13 mouse cellular contexts compared by ENCODE assay signal in the genomic region with DNA sequence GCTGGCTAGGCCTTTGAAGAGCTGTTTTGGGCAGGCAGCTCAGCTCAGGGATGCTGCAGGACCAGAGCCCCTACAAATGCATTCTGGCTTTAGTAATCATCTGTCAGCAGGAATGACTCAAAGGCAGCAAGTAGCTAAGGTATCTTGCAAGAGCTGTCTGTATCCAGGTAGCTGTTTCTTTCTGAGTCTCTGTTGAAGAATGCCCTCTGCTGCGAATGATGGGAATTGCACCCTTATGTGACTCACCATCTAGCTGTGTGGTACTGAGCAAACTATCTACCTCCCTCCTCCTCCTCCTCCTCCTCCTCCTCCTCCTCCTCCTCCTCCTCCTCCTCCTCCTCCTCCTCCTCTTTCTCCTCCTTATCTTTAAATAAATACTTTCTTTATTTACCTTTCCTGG. TPM values are rescaled to one million over a fixed set of nuclear protein-coding genes. Genes with fewer than 3 reads are reported as not detected.
DNase-seq lines count a peak whose midpoint lies in the region; ATAC-seq and TF ChIP-seq lines count a peak whose summit lies in the region.
"Had no signal": no experiment of that assay in that cellular context is flagged by ENCODE, and none has a peak within 500 bp of the region (broad histone marks: within the 10 kb centered on the region; RNA-seq: fewer than 3 reads in every experiment).

No protein-coding gene starts in this region.

- H3K4me2 ChIP-seq in limb, embryonic 11.5 days (ENCODE audit: low read depth, severe bottlenecking) = no peak overlapping the region
- H3K4me2 ChIP-seq: kidney, embryonic 15.5 days; lung, embryonic 15.5 days; neural tube, embryonic 13.5 days had no signal

- no peaks in the 10 kb centered on the region for H3K4me1 ChIP-seq in limb, embryonic 11.5 days (ENCODE audit: control insufficient read depth, insufficient read depth, low read length)
- no peaks in the 10 kb centered on the region for H3K4me1 ChIP-seq in limb, embryonic 10.5 days
- H3K4me1 ChIP-seq: heart, embryonic 10.5 days; kidney, embryonic 15.5 days; lung, embryonic 15.5 days; neural tube, embryonic 13.5 days had no signal

- no peak for ATAC-seq in limb, embryonic 11.5 days (ENCODE audit: insufficient number of reproducible peaks, low FRiP score, low TSS enrichment, low read depth)

- H3K27me3 ChIP-seq in limb, embryonic 11.5 days (ENCODE audit: control insufficient read depth, insufficient read depth, low read length) = no peaks in the 10 kb centered on the region
- no peaks in the 10 kb centered on the region for H3K27me3 ChIP-seq in limb, embryonic 10.5 days (ENCODE audit: low read depth, poor library complexity, severe bottlenecking)
- H3K27me3 ChIP-seq: kidney, embryonic 15.5 days; lung, embryonic 15.5 days; neural tube, embryonic 13.5 days had no signal

- no peak overlapping the region for H3K9ac ChIP-seq in limb, embryonic 11.5 days (ENCODE audit: low read length)
- H3K9ac ChIP-seq: kidney, embryonic 15.5 days; lung, embryonic 15.5 days; neural tube, embryonic 13.5 days had no signal

- peak; percentile 38 for DNase-seq in limb, embryonic 11.5 days (ENCODE audit: low spot score)
- no peak for DNase-seq in limb, embryonic 10.5 days (ENCODE audit: low spot score)
- DNase-seq in ES-CJ7 (ENCODE audit: low read depth, low spot score) = peak; percentile 56
- DNase-seq in brain, embryonic 14.5 days (ENCODE audit: low read depth) = peak; percentile 36
- peak; percentile 31 for DNase-seq in retina, postnatal 1 day
- no peak for DNase-seq in layer of hippocampus, adult 18-20 months (ENCODE audit: low spot score in 2 of 2)
- no peak for DNase-seq in heart, postnatal 4 days
- DNase-seq: adrenal gland, postnatal 25 days had no signal

- H3K27ac ChIP-seq in limb, embryonic 11.5 days (replicated peaks; ENCODE audit: low read depth, low read length) = no peak overlapping the region
- no peak overlapping the region for H3K27ac ChIP-seq in limb, embryonic 10.5 days
- H3K27ac ChIP-seq: heart, embryonic 10.5 days; kidney, embryonic 15.5 days; lung, embryonic 15.5 days; neural tube, embryonic 13.5 days had no signal

- no peak for TF ChIP-seq POLR2A in brain, embryonic 14.5 days (IDR thresholded peaks at IDR 0.05; ENCODE audit: borderline replicate concordance, extremely low read depth, insufficient read depth, insufficient read length, poor library complexity, severe bottlenecking)

- H3K9me3 ChIP-seq in limb, embryonic 11.5 days (ENCODE audit: control insufficient read depth, low read length) = no peaks in the 10 kb centered on the region
- no peaks in the 10 kb centered on the region for H3K9me3 ChIP-seq in limb, embryonic 10.5 days (replicated peaks)
- H3K9me3 ChIP-seq: heart, embryonic 10.5 days; kidney, embryonic 15.5 days; lung, embryonic 15.5 days; neural tube, embryonic 13.5 days had no signal

- no peaks in the 10 kb centered on the region for H3K36me3 ChIP-seq in limb, embryonic 11.5 days (ENCODE audit: control insufficient read depth, insufficient read depth, low read length)
- no peaks in the 10 kb centered on the region for H3K36me3 ChIP-seq in limb, embryonic 10.5 days
- H3K36me3 ChIP-seq: heart, embryonic 10.5 days; kidney, embryonic 15.5 days; lung, embryonic 15.5 days; neural tube, embryonic 13.5 days had no signal

- 27% methylated on average over 1 of the region's 1 CpGs for WGBS in limb, embryonic 11.5 days
- WGBS in limb, embryonic 10.5 days = 21% methylated on average over 1 of the region's 1 CpGs

- peak; percentile 40; the same call in 1 of the 2 replicates for TF ChIP-seq CTCF in brain, embryonic 14.5 days (IDR thresholded peaks at IDR 0.05; ENCODE audit: borderline replicate concordance, extremely low read depth, insufficient read depth, insufficient read length)

- no peak overlapping the region for H3K4me3 ChIP-seq in limb, embryonic 11.5 days (ENCODE audit: low read depth, low read length)
- H3K4me3 ChIP-seq in limb, embryonic 10.5 days = no peak overlapping the region
- H3K4me3 ChIP-seq: heart, embryonic 10.5 days; kidney, embryonic 15.5 days; lung, embryonic 15.5 days; neural tube, embryonic 13.5 days had no signal

RNA-seq across cellular contexts. Expression of a gene that starts 3.6 kb away (rescaled TPM):
- not detected in 2 replicates for polyA plus RNA-seq in limb, embryonic 11.5 days (2014; fragmentation: Nextera tagmentation; extraction: Ambion mirVana)
- not detected in 2 replicates for polyA plus RNA-seq in limb, embryonic 10.5 days (2016; fragmentation: Nextera tagmentation; extraction: Ambion mirVana)
- 0.08 and 0.19 TPM in 2 replicates for polyA plus RNA-seq in brain, embryonic 14.5 days (2012; rRNA removed)
- total RNA-seq in layer of hippocampus, adult 18-20 months (2021) = under 1 TPM; 0.15 to 0.20 TPM
- total RNA-seq in heart, postnatal 4 days (2021) = under 1 TPM; 0.25 to 0.33 TPM
- polyA plus RNA-seq: heart, embryonic 10.5 days; stomach, embryonic 14.5 days had no signal

RNA-seq across cellular contexts. Expression of a gene that starts 42.1 kb away (rescaled TPM):
- not detected in 2 replicates for polyA plus RNA-seq in limb, embryonic 11.5 days (2014; fragmentation: Nextera tagmentation; extraction: Ambion mirVana)
- not detected in 2 replicates for polyA plus RNA-seq in limb, embryonic 10.5 days (2016; fragmentation: Nextera tagmentation; extraction: Ambion mirVana)
- polyA plus RNA-seq in brain, embryonic 14.5 days (2012; rRNA removed) = 0.04 TPM in 1 of 2 replicates, not detected in the other
- not detected for total RNA-seq in layer of hippocampus, adult 18-20 months (2021)
- total RNA-seq in heart, postnatal 4 days (2021) = not detected
- polyA plus RNA-seq: heart, embryonic 10.5 days; neural tube, embryonic 13.5 days had no signal

RNA-seq across cellular contexts. Expression of a gene that starts 51.8 kb away (rescaled TPM):
- not detected in 2 replicates for polyA plus RNA-seq in limb, embryonic 11.5 days (2014; fragmentation: Nextera tagmentation; extraction: Ambion mirVana)
- not detected in 2 replicates for polyA plus RNA-seq in limb, embryonic 10.5 days (2016; fragmentation: Nextera tagmentation; extraction: Ambion mirVana)
- not detected in 2 replicates for polyA plus RNA-seq in brain, embryonic 14.5 days (2012; rRNA removed)
- not detected for total RNA-seq in layer of hippocampus, adult 18-20 months (2021)
- total RNA-seq in heart, postnatal 4 days (2021) = under 1 TPM; 0.07 to 0.16 TPM
- polyA plus RNA-seq: neural tube, embryonic 13.5 days had no signal

Comparison
In these comparisons a context has a peak if more than half of its experiments do, and no peak if none do; other contexts are left out.
1. DNase-seq: peak in limb, embryonic 11.5 days (single experiment), ES-CJ7 (single experiment), brain, embryonic 14.5 days (single experiment) and retina, postnatal 1 day (single experiment); none in limb, embryonic 10.5 days (single experiment), layer of hippocampus, adult 18-20 months (0 of 2) and heart, postnatal 4 days (single experiment).